In genomic region chr15:77275572-77275971, GRCm38 (mm10) we compare ENCODE assay signal across 20 mouse cellular contexts. TPM values are rescaled to one million over a fixed set of nuclear protein-coding genes. Genes with fewer than 3 reads are reported as not detected.
DNase-seq lines count a peak whose midpoint lies in the region; ATAC-seq lines count a peak whose summit lies in the region.
"Had no signal": no experiment of that assay in that cellular context is flagged by ENCODE, and none has a peak within 500 bp of the region (broad histone marks: within the 10 kb centered on the region; RNA-seq: fewer than 3 reads in every experiment).

No protein-coding gene starts in this region.

- no peaks in the 10 kb centered on the region for H3K9me3 ChIP-seq in embryonic facial prominence, embryonic 10.5 days
- no peaks in the 10 kb centered on the region for H3K9me3 ChIP-seq in limb, embryonic 15.5 days
- H3K9me3 ChIP-seq: embryonic facial prominence, embryonic 15.5 days; forebrain, embryonic 10.5 days; heart, embryonic 13.5 days; hindbrain, embryonic 12.5 days had no signal

- no peak overlapping the region for H3K4me2 ChIP-seq in limb, embryonic 15.5 days
- H3K4me2 ChIP-seq: embryonic facial prominence, embryonic 15.5 days; heart, embryonic 13.5 days; hindbrain, embryonic 12.5 days had no signal

- ATAC-seq in limb, embryonic 15.5 days (ENCODE audit: insufficient number of reproducible peaks, low FRiP score, low TSS enrichment, low read depth) = no peak
- ATAC-seq: forebrain, embryonic 16.5 days; hindbrain, postnatal 0 days had no signal

- peaks cover 45% of the 10 kb centered on the region for H3K4me1 ChIP-seq in embryonic facial prominence, embryonic 10.5 days
- H3K4me1 ChIP-seq in limb, embryonic 15.5 days = peaks cover 32% of the 10 kb centered on the region

- no peaks in the 10 kb centered on the region for H3K27me3 ChIP-seq in embryonic facial prominence, embryonic 10.5 days (replicated peaks; ENCODE audit: low read depth, poor library complexity, severe bottlenecking)
- H3K27me3 ChIP-seq in limb, embryonic 15.5 days = no peaks in the 10 kb centered on the region
- H3K27me3 ChIP-seq: embryonic facial prominence, embryonic 15.5 days; heart, embryonic 13.5 days; hindbrain, embryonic 12.5 days had no signal

- WGBS in embryonic facial prominence, embryonic 10.5 days = 84% methylated on average over 2 of the region's 2 CpGs
- WGBS in limb, embryonic 15.5 days = 42% methylated on average over 2 of the region's 2 CpGs

- DNase-seq in lung, adult 18-20 months = peak; percentile 24 to 55
- no peak for DNase-seq in lung, postnatal 10 days
- no peak for DNase-seq in embryonic facial prominence, embryonic 10.5 days (ENCODE audit: low spot score)
- DNase-seq in forelimb bud, embryonic 11.5 days (ENCODE audit: low read depth, low spot score) = peak; percentile 43
- no peak for DNase-seq in gastrocnemius, postnatal 25 days
- DNase-seq in right cerebral cortex, postnatal 14 days = no peak
- DNase-seq: adrenal gland, adult 2 months; adrenal gland, postnatal 25 days; cerebellum, adult 2 months; cerebellum, postnatal 10 days; gastrocnemius, postnatal 14 days; heart, postnatal 4 days had no signal

- peak overlapping the region; percentile 30; the same call in 1 of the 2 replicates for H3K27ac ChIP-seq in embryonic facial prominence, embryonic 10.5 days (replicated peaks)
- peak overlapping the region; percentile 47; the same call in 1 of the 2 replicates for H3K27ac ChIP-seq in limb, embryonic 15.5 days
- H3K27ac ChIP-seq: embryonic facial prominence, embryonic 15.5 days; forebrain, embryonic 10.5 days; heart, embryonic 13.5 days; hindbrain, embryonic 12.5 days; hindbrain, postnatal 0 days had no signal

- H3K4me3 ChIP-seq in embryonic facial prominence, embryonic 10.5 days = no peak overlapping the region
- H3K4me3 ChIP-seq in limb, embryonic 15.5 days = no peak overlapping the region
- H3K4me3 ChIP-seq: embryonic facial prominence, embryonic 15.5 days; erythroblast, embryonic 14.5 days; forebrain, embryonic 10.5 days; heart, embryonic 13.5 days; hindbrain, embryonic 12.5 days had no signal

- H3K9ac ChIP-seq in limb, embryonic 15.5 days = no peak overlapping the region
- H3K9ac ChIP-seq: embryonic facial prominence, embryonic 15.5 days; heart, embryonic 13.5 days; hindbrain, embryonic 12.5 days had no signal

- H3K36me3 ChIP-seq in embryonic facial prominence, embryonic 10.5 days (replicated peaks) = no peaks in the 10 kb centered on the region; the same call in 1 of the 2 replicates
- H3K36me3 ChIP-seq in limb, embryonic 15.5 days = no peaks in the 10 kb centered on the region; the same call in 1 of the 2 replicates
- H3K36me3 ChIP-seq: embryonic facial prominence, embryonic 15.5 days; forebrain, embryonic 10.5 days; heart, embryonic 13.5 days; hindbrain, embryonic 12.5 days had no signal

RNA-seq across cellular contexts. Expression of gene Rbfox2, which starts 31.2 kb away (rescaled TPM):
- polyA plus RNA-seq in embryonic facial prominence, embryonic 10.5 days (2016; fragmentation: Nextera tagmentation; extraction: Ambion mirVana) = 60.7 and 61.9 TPM in 2 replicates
- polyA plus RNA-seq in limb, embryonic 15.5 days (2015; fragmentation: Nextera tagmentation; extraction: Ambion mirVana) = 73.2 and 76.6 TPM in 2 replicates
- total RNA-seq in gastrocnemius, postnatal 25 days (2021) = 10 to 100 TPM; 63.8 to 81.0 TPM
- polyA plus RNA-seq: erythroblast, embryonic 14.5 days had no signal

Comparison
In these comparisons a context has a peak if more than half of its experiments do, and no peak if none do; other contexts are left out.
1. DNase-seq: peak in lung, adult 18-20 months (2 of 2) and forelimb bud, embryonic 11.5 days (single experiment); none in lung, postnatal 10 days (single experiment), embryonic facial prominence, embryonic 10.5 days (single experiment), gastrocnemius, postnatal 25 days (single experiment) and right cerebral cortex, postnatal 14 days (single experiment).